Mouse (Mus musculus) heart, postnatal 4 days (tissue): ENCODE measurements at regions not wholly inside any gene's neighbourhood (a gene's known extent, or its start where the extent isn't known, plus 50 kb on each side); places are given as distances from the start of the nearest gene placed in this dataset.
A peak's percentile ranks its signal among the peaks of the same experiment; 100 is the strongest.

Experiments used
- DNase-seq: peaks from one replicate; pipeline ENCODE4 v3.0.0; 2021

GRCm38 (mm10) chr13:101824962-101825361 lies 56.9 kb upstream of the Pik3r1 start:
- no peak for DNase-seq

DNA sequence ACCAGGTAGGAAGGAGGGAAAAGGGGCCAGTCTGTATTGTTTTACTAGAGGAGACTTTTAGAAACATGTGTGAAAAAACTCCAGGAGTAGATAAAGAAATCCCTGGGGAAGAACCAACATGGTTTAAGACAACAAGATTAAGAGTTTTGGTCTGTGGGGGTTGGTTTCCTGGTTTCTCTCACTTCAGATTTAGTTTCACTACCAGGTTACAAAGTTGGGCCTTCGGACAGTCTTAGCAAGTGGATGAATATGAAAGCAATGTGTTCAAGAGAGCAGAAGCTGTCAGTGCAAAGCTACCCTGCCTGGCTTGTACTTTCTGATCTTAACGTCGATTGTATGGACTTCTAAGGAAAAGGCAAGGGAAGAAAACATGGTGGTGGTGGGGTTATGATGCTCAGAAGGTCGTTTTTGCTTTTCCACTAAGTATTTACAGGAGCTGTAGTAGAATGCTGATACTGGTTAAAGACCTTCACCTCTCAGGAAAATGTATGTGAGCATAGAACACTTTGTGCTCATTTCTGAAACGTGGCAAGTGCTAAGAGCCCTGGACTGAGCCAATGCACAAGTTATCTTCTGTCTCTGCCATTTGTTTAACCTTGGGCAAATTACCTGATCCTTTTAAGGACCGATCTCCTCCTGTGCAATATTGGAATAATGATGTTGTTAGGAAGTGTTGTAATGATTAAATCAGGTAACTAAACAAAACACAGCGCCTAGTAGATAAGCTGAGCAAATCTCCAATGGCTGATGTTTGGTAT lies 64.0 kb upstream of the Pik3r1 start:
- DNase-seq: no peak

DNA sequence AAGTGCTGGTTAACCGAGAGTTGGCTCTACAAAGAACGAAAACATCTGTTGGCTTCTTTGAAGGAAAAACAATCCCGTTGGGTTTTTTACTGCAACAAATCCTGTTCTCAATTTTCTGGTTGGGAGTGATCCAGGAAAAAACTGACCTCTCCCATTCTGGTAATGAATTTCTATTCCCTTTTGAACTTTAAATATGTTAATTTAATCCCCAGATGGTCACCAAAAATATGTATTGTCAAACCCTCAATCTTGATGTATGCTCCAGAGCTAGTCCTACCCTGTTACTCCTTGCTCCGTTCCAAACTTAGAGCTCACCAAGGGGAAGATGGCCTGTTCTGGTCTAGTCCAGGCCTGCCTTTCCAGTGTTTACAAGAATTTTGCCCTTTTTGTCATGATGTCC lies 66.5 kb upstream of the Pik3r1 start:
- DNase-seq: no peak

DNA sequence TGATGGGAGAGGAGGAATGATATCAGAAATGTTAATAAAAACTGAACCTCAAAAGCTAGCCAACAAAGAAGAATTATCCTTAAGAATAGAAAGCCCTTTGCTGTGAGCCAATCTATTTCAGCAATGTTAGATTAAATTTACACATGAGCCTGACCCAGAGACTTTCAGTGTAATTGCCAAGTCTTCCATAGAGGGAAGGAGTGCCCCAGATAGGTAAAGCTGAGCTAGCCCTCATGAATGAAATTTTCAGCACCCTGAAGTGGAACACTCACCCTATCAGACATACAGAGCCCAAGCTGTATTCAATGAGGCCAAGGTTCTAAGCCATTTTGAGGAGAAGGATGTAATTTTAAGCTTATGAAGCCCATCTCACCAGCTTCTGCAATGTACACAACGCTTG lies 69.0 kb upstream of the Pik3r1 start:
- no peak for DNase-seq

DNA sequence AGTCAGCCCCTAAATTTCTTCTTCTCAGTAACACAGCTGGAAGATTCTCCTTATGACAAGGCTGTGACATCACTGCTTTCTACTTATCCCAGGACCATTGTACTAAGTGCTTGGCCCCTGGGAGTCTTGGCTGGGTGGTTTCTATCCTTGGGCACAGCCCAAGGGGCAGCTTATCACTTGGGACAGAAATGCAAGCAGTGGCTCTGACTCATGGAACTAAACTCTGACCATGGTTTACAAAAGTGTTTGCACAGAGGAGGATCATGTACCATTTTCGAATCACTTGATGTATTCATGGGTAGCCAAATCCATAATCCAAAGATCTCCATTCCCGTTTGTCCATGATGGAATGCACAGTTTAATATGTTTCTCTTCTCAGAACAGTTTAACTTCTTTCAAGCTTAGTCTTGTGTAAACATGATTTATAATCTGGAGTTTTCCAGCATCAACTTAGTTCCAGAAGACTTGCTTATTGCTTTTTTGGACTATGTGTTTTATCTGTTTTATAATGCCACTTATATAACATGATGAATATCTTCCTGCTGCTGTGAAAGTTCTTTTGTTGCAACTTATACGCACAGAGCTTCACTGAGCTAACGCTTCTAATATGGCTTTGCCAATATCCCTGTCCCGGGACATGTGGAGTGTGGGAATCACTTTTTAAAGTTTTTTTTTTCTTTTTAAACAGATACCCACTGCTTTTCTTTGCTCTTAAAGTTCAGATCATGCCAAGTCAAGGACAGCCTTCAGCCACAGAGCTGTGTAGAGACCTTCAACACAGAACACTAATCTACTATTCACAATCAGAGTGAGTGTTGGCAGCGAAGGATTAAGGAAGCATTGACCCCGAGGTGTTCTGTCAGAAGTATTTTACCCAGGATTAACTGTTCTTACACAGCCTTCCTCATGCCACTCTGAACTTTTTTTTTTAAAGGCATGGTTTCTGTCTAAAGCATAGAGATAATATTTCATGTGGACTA lies 76.7 kb upstream of the Pik3r1 start:
- no peak for DNase-seq

- no peak for DNase-seq
These were observed 78.0 kb upstream of the Pik3r1 start for GRCm38 (mm10) chr13:101846016-101846415.

- DNase-seq: no peak
These were observed 80.0 kb upstream of the Pik3r1 start for GRCm38 (mm10) chr13:101847879-101848600.

GRCm38 (mm10) chr13:101848601-101849147 lies 80.7 kb upstream of the Pik3r1 start:
- no peak for DNase-seq

DNA sequence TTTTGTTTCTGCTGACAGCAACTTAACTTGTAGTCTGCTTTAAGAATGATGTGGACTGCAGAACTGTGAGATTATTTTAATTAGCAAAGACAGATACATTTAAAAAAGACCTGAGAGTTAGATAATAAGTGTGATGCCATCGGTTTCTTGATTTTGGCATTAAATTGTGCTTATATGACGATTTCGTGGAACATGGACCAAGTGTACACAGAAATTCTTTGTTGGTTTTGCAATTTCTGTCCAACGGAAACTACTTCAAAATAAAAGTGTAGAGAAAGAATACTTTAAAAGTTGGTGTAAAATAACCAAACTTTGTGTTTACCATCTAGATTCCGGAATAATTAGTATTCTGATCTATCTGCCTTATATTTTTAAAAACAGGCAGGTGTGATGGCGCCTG lies 81.4 kb upstream of the Pik3r1 start:
- DNase-seq: no peak

GRCm38 (mm10) chr13:101851329-101851728 lies 83.3 kb upstream of the Pik3r1 start:
- DNase-seq: no peak

GRCm38 (mm10) chr13:101852960-101853359 lies 84.9 kb upstream of the Pik3r1 start:
- no peak for DNase-seq

DNA sequence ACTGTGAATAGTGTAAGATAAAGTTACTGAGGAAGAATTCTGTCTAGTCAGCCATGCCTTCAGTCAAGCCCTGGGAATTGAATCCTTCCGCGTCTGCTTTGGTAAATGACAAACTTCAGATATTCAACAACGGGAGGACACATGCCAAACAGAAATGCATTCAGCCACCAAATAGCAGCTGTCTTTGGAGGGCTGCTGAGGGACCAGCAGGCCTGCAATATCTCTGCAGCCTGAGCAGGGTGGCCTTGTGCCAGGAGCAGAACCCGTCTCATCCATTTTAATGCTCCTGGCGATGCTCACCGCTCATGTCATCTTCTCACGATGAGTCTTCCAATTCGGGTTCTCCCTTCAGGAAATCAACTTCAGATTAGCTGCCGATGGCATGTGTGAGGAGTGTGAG lies 87.1 kb upstream of the Pik3r1 start:
- peak; percentile 50 for DNase-seq

- DNase-seq: no peak
These were observed 92.7 kb upstream of the Pik3r1 start for GRCm38 (mm10) chr13:101860704-101861103.

- DNase-seq: no peak
These were observed 94.0 kb upstream of the Pik3r1 start for GRCm38 (mm10) chr13:101862011-101862410.

DNA sequence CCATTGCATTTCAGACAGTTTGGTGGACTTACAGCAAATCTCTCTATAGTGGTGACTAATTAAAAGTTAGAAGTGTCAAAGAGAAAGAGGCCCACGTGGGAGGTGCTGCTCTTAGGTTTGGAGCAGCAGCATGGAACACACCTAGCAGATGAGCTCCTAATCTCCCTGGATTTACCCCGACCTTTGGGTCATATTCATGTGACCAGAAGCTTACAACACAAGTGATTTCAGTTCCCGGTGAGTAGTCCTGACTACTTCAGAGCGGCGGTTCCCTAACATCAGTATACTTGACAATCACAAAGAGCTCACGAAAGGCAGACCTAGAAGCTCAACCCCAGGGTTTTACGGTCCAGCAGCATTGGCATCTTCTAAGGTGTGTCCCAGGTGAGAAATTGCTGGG lies 95.0 kb upstream of the Pik3r1 start:
- DNase-seq: no peak

GRCm38 (mm10) chr13:101863602-101864001 lies 95.6 kb upstream of the Pik3r1 start:
- DNase-seq: no peak

GRCm38 (mm10) chr13:101866843-101867242 lies 98.8 kb upstream of the Pik3r1 start:
- no peak for DNase-seq

GRCm38 (mm10) chr13:101874761-101875160 lies 106.7 kb upstream of the Pik3r1 start:
- DNase-seq: no peak

DNA sequence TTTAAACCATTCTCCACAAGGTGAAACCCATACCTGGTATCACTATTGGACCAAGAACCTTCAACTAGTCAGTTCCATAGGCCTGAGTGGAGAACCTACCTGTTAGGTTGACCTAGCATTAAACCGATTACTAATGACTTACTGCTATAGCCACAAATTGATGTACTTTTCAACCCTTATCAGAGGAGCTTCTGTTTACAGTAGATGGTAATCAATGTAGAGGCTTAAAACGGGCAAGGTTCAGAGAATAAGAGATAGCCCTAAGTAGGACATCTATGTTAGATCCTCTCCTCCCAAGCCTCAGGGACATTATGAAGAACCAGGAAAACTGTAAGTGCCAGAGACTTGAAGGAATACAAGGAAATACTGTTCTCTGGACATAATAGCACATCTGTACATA lies 108.1 kb upstream of the Pik3r1 start:
- DNase-seq: no peak

DNA sequence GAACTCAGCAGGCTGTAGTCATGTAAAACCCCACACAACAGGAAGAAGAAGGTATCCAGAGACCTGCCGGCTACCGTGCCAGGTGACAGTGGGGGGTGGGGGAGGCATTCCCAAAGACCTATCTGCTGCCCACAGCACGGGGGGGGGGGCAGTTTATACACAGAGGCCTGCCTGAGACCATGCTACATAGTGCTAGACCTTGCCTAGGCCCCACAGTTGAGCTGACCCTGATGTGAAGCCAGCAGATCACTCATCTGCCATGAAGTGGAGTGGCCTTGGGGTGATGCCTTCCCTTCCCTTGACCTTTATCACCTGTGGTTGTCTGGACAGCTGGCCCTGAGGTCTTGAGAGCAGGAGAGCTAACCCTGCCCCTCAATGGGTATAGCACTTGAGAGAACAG lies 108.6 kb upstream of the Pik3r1 start:
- no peak for DNase-seq

DNA sequence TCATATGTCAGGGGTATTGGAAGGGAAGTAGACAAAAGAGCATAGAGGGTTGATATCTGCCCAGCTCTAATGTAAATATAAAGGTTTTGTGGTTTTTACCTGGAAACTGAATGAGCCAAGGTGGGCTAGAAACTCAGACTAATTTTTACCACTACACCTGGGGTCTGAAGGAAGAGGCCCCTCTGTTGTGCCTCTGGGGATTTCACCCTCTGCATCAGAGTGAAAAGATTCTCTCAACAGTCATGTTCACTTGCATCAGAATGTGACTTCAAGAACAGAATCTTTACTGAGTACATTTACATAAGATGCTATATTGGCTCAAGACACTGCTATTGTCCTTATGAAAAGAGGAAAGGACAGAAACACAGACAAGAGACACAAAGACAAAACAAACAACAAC lies 110.2 kb upstream of the Pik3r1 start:
- no peak for DNase-seq

DNA sequence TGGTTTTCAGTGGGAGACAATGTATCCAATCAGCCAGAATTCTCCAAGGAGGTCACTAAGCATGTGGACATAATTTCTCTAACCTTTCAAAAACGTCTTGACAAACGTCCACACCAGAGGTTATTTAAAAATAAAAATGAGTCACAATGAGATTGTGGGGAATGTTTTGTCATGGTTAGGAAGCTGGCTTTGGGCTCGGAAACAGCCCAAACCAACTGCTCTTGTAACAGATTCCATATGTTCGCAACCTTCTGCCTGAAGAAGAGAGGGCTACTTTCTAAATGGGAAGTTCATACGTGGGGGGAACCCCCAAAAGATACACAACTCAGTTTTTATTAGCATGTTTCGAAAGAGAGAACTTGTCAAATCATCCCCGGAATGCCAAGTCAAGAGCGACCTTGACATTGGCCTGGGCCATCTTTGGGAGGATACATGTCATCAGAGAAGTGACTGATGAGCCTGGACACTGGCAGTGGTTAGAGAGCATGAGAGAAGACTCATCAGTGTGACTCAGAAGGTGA lies 111.6 kb upstream of the Pik3r1 start:
- DNase-seq: no peak
